Mouse (Mus musculus) thymus, adult 2 months (tissue): ENCODE measurements at regions not wholly inside any gene's neighbourhood (a gene's known extent, or its start where the extent isn't known, plus 50 kb on each side); places are given as distances from the start of the nearest gene placed in this dataset.

Experiments
- CTCF ChIP-seq: fragments of 200-500 bp; IDR thresholded peaks from 2 replicates; pipeline ENCODE4 v1.5.1; 2012; ENCODE audit warnings: mild to moderate bottlenecking, control low read depth, low read length, moderate library complexity, borderline replicate concordance; ENCODE audit not compliant: control insufficient read depth, poor library complexity, insufficient read depth; ENCODE audit errors: extremely low read depth
- POLR2A ChIP-seq: fragments of 200-500 bp; IDR thresholded peaks from 2 replicates; pipeline ENCODE4 v1.6.1; 2012; ENCODE audit warnings: mild to moderate bottlenecking, low read length, control low read depth, moderate library complexity; ENCODE audit not compliant: control insufficient read depth, poor library complexity, insufficient read depth; ENCODE audit errors: extremely low read depth

GRCm38 (mm10) chr1:167905424-167905823 is 216.4 kb downstream of the Lmx1a start:
- TF ChIP-seq POLR2A = no peak
- no peak for TF ChIP-seq CTCF
